Mouse (Mus musculus) ES-Bruce4 (cell line): ENCODE measurements at regions not wholly inside any gene's neighbourhood (a gene's known extent, or its start where the extent isn't known, plus 50 kb on each side); places are given as distances from the start of the nearest gene placed in this dataset.

Experiments
- H3K27ac ChIP-seq: 2 replicates; pipeline ENCODE4 v1.5.1; 2012; ENCODE audit warnings: low read length, inconsistent platforms; ENCODE audit not compliant: insufficient read depth
- H3K27me3 ChIP-seq: 2 replicates; pipeline ENCODE4 v1.6.1; 2012; ENCODE audit warnings: mild to moderate bottlenecking, low read length, inconsistent platforms; ENCODE audit not compliant: control insufficient read depth, poor library complexity, insufficient read depth, severe bottlenecking
- H3K36me3 ChIP-seq: 2 replicates; pipeline ENCODE4 v1.6.1; 2012; ENCODE audit warnings: inconsistent platforms, mild to moderate bottlenecking, low read length, moderate library complexity; ENCODE audit not compliant: control insufficient read depth, poor library complexity, insufficient read depth, severe bottlenecking
- H3K4me1 ChIP-seq: one replicate; pipeline ENCODE4 v1.8.1; 2011; ENCODE audit warnings: low read length; ENCODE audit not compliant: control insufficient read depth, insufficient read depth
- H3K4me3 ChIP-seq: 2 replicates; pipeline ENCODE4 v1.5.1; 2011; ENCODE audit warnings: low read depth, mild to moderate bottlenecking, low read length
- H3K9ac ChIP-seq: 2 replicates; pipeline ENCODE4 v1.6.1; 2012; ENCODE audit warnings: low read depth, mild to moderate bottlenecking, inconsistent platforms; ENCODE audit not compliant: poor library complexity, severe bottlenecking
- H3K9me3 ChIP-seq: replicated peaks from 2 replicates; pipeline ENCODE4 v1.6.1; 2012; ENCODE audit warnings: mild to moderate bottlenecking, low read length, inconsistent platforms; ENCODE audit not compliant: control insufficient read depth, poor library complexity, insufficient read depth, severe bottlenecking
- CTCF ChIP-seq: IDR thresholded peaks from one replicate; pipeline ENCODE4 v1.8.1; 2011; ENCODE audit warnings: low read depth, low read length
- EP300 ChIP-seq: IDR thresholded peaks from 2 replicates; pipeline ENCODE4 v1.6.1; 2011; ENCODE audit warnings: low read depth, low read length; ENCODE audit not compliant: insufficient read depth
- POLR2A ChIP-seq: IDR thresholded peaks from one replicate; pipeline ENCODE4 v1.8.1; 2011; ENCODE audit warnings: low read length; ENCODE audit not compliant: insufficient read depth

DNA sequence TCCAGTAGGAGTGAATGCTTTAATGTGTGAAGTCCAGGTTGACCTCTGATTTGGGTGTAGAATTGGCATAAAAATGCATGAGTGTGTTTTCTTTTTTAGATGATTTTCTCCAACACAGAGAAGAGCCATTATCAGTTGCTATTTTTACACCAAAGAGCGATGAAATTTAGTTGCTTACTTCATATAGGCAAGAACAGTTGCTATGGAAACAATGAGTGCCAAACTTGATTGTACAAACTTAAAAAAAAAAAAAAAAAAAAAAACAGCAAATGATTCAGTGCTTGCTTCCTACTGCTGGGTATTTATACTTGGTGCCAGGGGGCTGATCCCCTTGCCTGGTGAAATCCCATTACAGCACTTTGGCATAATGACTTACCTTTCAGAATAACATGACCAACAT lies 268.0 kb downstream of the Sec23a start:
- no peaks in the 10 kb centered on the region for H3K4me1 ChIP-seq
- H3K36me3 ChIP-seq = no peaks in the 10 kb centered on the region
- no peaks in the 10 kb centered on the region for H3K9me3 ChIP-seq
- no peak overlapping the region for H3K27ac ChIP-seq
- TF ChIP-seq POLR2A (no peak), EP300 (no peak), CTCF (no peak)
- no peaks in the 10 kb centered on the region for H3K27me3 ChIP-seq
- no peak overlapping the region for H3K4me3 ChIP-seq
- H3K9ac ChIP-seq = no peak overlapping the region

DNA sequence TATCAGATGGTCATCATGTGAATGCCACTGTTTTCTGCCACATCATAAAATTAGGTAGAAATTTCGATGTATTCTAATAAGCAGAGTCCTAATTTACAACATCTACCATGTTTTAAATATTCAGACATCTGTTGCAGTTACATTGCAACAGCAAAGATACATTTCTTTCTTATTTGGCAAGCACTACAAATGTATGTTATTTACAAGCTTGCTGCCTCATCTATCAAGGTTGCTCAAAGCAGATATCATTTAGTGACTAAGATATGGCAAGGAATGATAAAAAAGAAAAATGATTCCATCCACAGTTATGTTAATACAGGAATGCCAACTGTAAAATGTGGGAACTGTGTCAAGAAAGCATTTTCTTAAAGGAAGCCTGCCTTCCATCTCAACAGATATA lies 283.7 kb downstream of the Sec23a start:
- Histone ChIP-seq H3K27ac (no peak overlapping the region), H3K9me3 (no peaks in the 10 kb centered on the region), H3K27me3 (no peaks in the 10 kb centered on the region), H3K36me3 (no peaks in the 10 kb centered on the region), H3K4me1 (no peaks in the 10 kb centered on the region), H3K4me3 (no peak overlapping the region), H3K9ac (no peak overlapping the region)
- TF ChIP-seq POLR2A (no peak), EP300 (no peak)

DNA sequence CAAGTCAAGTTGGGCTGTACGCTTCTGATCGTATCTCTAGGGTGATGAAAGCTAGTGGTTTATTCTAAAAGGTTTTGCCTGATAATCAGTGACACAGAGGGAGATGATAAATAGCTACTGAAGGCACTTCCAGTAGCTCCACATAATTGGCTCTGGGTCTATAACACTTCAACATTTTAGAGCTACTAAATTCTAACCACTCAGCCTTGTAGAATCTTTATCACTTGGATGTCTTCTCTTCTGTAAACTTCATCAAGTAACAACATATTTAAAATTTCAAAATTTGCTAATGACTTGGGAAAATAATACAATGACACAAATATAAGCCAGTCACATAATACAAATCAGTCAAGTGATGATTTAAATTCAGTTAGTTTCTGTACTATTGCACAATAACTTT lies 284.3 kb downstream of the Sec23a start:
- no peak overlapping the region for H3K27ac ChIP-seq
- no peak for TF ChIP-seq POLR2A
- no peak for TF ChIP-seq EP300
- TF ChIP-seq CTCF = no peak
- no peaks in the 10 kb centered on the region for H3K9me3 ChIP-seq
- H3K4me3 ChIP-seq = no peak overlapping the region
- H3K4me1 ChIP-seq = no peaks in the 10 kb centered on the region
- H3K36me3 ChIP-seq = no peaks in the 10 kb centered on the region
- H3K9ac ChIP-seq = no peak overlapping the region
- H3K27me3 ChIP-seq = no peaks in the 10 kb centered on the region

DNA sequence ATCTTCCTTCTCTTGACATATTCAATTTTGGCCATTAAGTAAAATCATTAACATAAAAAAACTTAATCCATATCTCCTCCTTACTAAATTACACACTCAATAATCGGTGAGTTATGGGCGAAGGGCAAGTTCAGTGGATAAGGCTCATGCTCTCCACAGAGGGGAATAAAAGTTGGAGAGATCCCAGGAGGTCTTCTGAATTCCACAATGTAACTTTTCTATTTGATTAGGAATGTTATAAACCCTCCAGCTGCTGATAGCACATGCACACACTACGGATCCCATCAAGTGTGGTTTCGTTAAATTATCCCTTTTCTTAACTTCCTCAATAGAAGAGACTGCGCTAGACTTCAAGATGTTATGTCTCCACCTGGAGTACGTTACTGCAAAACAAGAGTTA lies 293.9 kb downstream of the Sec23a start:
- no peak overlapping the region for H3K27ac ChIP-seq
- H3K9me3 ChIP-seq = no peaks in the 10 kb centered on the region
- no peaks in the 10 kb centered on the region for H3K4me1 ChIP-seq
- H3K9ac ChIP-seq = no peak overlapping the region
- H3K36me3 ChIP-seq = no peaks in the 10 kb centered on the region
- TF ChIP-seq POLR2A = no peak
- no peak for TF ChIP-seq EP300
- TF ChIP-seq CTCF = no peak
- H3K27me3 ChIP-seq = no peaks in the 10 kb centered on the region; the same call in none of the 2 replicates
- no peak overlapping the region for H3K4me3 ChIP-seq

DNA sequence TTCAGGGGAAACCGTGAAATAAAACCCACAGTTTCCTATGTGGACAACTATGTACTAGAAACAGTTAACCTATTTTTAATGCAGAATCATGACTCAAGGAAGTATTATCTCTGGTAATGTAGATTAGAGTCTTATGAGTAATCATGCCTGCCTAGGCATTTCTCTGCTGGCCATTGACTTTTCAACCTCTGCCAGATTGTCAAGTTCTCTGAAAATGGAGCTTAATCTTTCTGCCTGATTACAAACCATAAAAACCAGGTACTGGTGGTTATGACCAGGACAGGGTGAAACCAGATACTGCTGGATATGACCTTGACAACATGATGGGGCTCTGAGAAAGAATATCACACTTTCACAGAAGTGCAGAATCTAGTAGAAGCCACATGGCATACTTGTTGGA lies 297.6 kb downstream of the Sec23a start:
- Histone ChIP-seq H3K27me3 (no peaks in the 10 kb centered on the region; the same call in none of the 2 replicates), H3K27ac (no peak overlapping the region), H3K9ac (no peak overlapping the region), H3K36me3 (no peaks in the 10 kb centered on the region), H3K9me3 (no peaks in the 10 kb centered on the region), H3K4me1 (no peaks in the 10 kb centered on the region), H3K4me3 (no peak overlapping the region)
- TF ChIP-seq EP300 (no peak), CTCF (no peak), POLR2A (no peak)

DNA sequence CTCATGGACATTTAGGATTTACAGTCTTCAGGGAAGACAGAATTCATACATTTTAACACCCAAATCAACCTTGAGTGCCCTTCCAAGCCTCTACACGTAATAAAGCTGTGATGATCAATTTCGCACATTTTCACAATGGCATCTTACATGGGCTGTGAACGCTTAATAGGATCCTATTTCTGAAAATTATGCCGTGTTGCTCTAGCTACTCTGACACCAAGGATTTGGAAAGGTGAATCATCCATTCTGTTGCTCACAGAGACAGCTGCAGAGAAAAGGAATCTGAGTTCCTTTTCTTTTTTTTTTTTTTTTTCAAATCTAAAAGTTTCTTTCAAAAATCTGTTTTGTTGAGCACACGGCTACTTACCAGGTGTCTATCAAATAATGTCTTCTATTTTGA lies 316.1 kb downstream of the Sec23a start:
- no peak for TF ChIP-seq CTCF
- TF ChIP-seq EP300 = no peak
- TF ChIP-seq POLR2A = no peak
- no peaks in the 10 kb centered on the region for H3K4me1 ChIP-seq
- no peak overlapping the region for H3K4me3 ChIP-seq
- H3K27me3 ChIP-seq = no peaks in the 10 kb centered on the region; the same call in 1 of the 2 replicates
- no peaks in the 10 kb centered on the region for H3K9me3 ChIP-seq
- no peak overlapping the region for H3K9ac ChIP-seq
- no peaks in the 10 kb centered on the region for H3K36me3 ChIP-seq
- H3K27ac ChIP-seq = no peak overlapping the region
